Mouse (Mus musculus) midbrain, embryonic 11.5 days (tissue): ENCODE data around the gene Vwf. TPM values are rescaled to one million over a fixed set of nuclear protein-coding genes. Genes with fewer than 3 reads are reported as not detected.

Experiments
- ATAC-seq: fragments of 200-750 bp; cut with Nextera tagmentation; 2 replicates; pipeline ENCODE4 v1.8.0; 2017; ENCODE audit warnings: moderate TSS enrichment, moderate library complexity; ENCODE audit not compliant: low FRiP score
- DNase-seq: peaks from one replicate; pipeline ENCODE4 v3.0.0; 2015; ENCODE audit warnings: low spot score; ENCODE audit errors: missing footprints
- H3K27ac ChIP-seq: fragments of 300-500 bp; sonication (generic); 2 replicates; pipeline ENCODE4 v1.5.1; 2014; ENCODE audit warnings: low read depth, low read length
- H3K27me3 ChIP-seq: fragments of 300-500 bp; sonication (generic); 2 replicates; pipeline ENCODE4 v1.6.1; 2014; ENCODE audit warnings: mild to moderate bottlenecking, low read length, moderate library complexity, mixed read lengths; ENCODE audit not compliant: control insufficient read depth, insufficient read depth
- H3K36me3 ChIP-seq: fragments of 300-500 bp; sonication (generic); 2 replicates; pipeline ENCODE4 v1.6.1; 2014; ENCODE audit warnings: mild to moderate bottlenecking, low read length, moderate library complexity, mixed read lengths; ENCODE audit not compliant: control insufficient read depth, insufficient read depth
- H3K4me1 ChIP-seq: fragments of 300-500 bp; sonication (generic); 2 replicates; pipeline ENCODE4 v1.6.1; 2014; ENCODE audit warnings: low read length; ENCODE audit not compliant: control insufficient read depth, insufficient read depth
- H3K4me2 ChIP-seq: fragments of 300-500 bp; sonication (generic); 2 replicates; pipeline ENCODE4 v1.6.1; 2014; ENCODE audit warnings: mild to moderate bottlenecking, moderate library complexity
- H3K4me3 ChIP-seq: fragments of 300-500 bp; sonication (generic); 2 replicates; pipeline ENCODE4 v1.5.1; 2014; ENCODE audit warnings: low read depth, low read length
- H3K9ac ChIP-seq: fragments of 300-500 bp; sonication (generic); 2 replicates; pipeline ENCODE4 v1.6.1; 2014; ENCODE audit warnings: low read length
- H3K9me3 ChIP-seq: fragments of 300-500 bp; sonication (generic); 2 replicates; pipeline ENCODE4 v1.6.1; 2016; ENCODE audit warnings: low read length; ENCODE audit not compliant: control insufficient read depth
- WGBS: fragments of 180-500 bp; shearing (Covaris S2); extraction: QIAGEN DNeasy Blood & Tissue Kit; methylation state at CpG from one replicate; pipeline ENCODE4 v1.1.7; 2014; 5-methylcytosine and 5-hydroxymethylcytosine counted together
- polyA plus RNA-seq: library from polyadenylated mRNA; unstranded; fragments of >200 nt; fragmentation: Nextera tagmentation; extraction: Ambion mirVana; gene quantifications from 2 replicates; pipeline ENCODE4 v1.2.1, GENCODE M21; 2014

The Vwf gene
- polyA plus RNA-seq, 1 experiment from 2014 or later: 15.8 TPM

- no peak for ATAC-seq
- peak; percentile 54 for DNase-seq
- no peak overlapping the region for H3K9ac ChIP-seq
- no peak overlapping the region for H3K4me3 ChIP-seq
- peaks cover 3% of the 10 kb centered on the region for H3K4me1 ChIP-seq
- H3K27me3 ChIP-seq: no peaks in the 10 kb centered on the region
- H3K9me3 ChIP-seq: no peaks in the 10 kb centered on the region
- 84% methylated on average over 8 of the region's 8 CpGs for WGBS
- H3K36me3 ChIP-seq: no peaks in the 10 kb centered on the region
- no peak overlapping the region for H3K27ac ChIP-seq
- H3K4me2 ChIP-seq: no peak overlapping the region
Observed at GRCm38 (mm10) chr6:125600669-125601068, 54.1 kb downstream of the Vwf start.

- WGBS: 69% methylated on average over 4 of the region's 4 CpGs
- Histone ChIP-seq H3K27me3 (no peaks in the 10 kb centered on the region), H3K36me3 (no peaks in the 10 kb centered on the region), H3K27ac (no peak overlapping the region), H3K9me3 (no peaks in the 10 kb centered on the region), H3K9ac (no peak overlapping the region), H3K4me1 (peaks cover 3% of the 10 kb centered on the region), H3K4me2 (no peak overlapping the region), H3K4me3 (no peak overlapping the region)
- DNase-seq (peak; percentile 66), ATAC-seq (no peak)
Observed at GRCm38 (mm10) chr6:125601190-125601589, 54.6 kb downstream of the Vwf start.

GRCm38 (mm10) chr6:125601748-125602147 lies 55.2 kb downstream of the Vwf start:
- ATAC-seq (no peak), DNase-seq (peak; percentile 61)
- peaks cover 2% of the 10 kb centered on the region for H3K4me1 ChIP-seq
- no peaks in the 10 kb centered on the region for H3K27me3 ChIP-seq
- no peak overlapping the region for H3K4me2 ChIP-seq
- H3K9me3 ChIP-seq: no peaks in the 10 kb centered on the region
- no peak overlapping the region for H3K27ac ChIP-seq
- H3K9ac ChIP-seq: no peak overlapping the region
- H3K36me3 ChIP-seq: no peaks in the 10 kb centered on the region
- no peak overlapping the region for H3K4me3 ChIP-seq
- 77% methylated on average over 5 of the region's 5 CpGs for WGBS

- no peak overlapping the region for H3K4me2 ChIP-seq
- H3K4me1 ChIP-seq: no peaks in the 10 kb centered on the region
- DNase-seq: peak; percentile 83
- H3K9me3 ChIP-seq: no peaks in the 10 kb centered on the region
- H3K27ac ChIP-seq: no peak overlapping the region
- H3K36me3 ChIP-seq: no peaks in the 10 kb centered on the region
- H3K27me3 ChIP-seq: no peaks in the 10 kb centered on the region
- no peak for ATAC-seq
- H3K4me3 ChIP-seq: no peak overlapping the region
- 74% methylated on average over 5 of the region's 5 CpGs for WGBS
- no peak overlapping the region for H3K9ac ChIP-seq
Observed at GRCm38 (mm10) chr6:125602354-125602753, 55.8 kb downstream of the Vwf start.

DNA sequence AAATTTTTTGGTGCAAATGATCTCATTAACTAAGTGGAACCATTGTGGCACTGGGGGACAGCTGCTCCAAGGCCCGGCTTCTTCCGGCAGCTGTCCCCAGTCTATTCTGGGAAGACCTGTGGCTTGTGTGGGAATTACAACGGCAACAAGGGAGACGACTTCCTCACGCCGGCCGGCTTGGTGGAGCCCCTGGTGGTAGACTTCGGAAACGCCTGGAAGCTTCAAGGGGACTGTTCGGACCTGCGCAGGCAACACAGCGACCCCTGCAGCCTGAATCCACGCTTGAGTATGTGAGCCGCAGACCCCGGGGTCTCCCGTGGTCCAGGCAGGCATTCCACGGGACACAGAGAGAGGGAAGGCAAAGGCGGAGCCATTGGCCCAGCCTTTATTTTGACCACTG lies 56.7 kb downstream of the Vwf start:
- Histone ChIP-seq H3K27ac (no peak overlapping the region), H3K4me1 (no peaks in the 10 kb centered on the region), H3K36me3 (no peaks in the 10 kb centered on the region), H3K4me2 (peak overlapping the region; percentile 29; the same call in 1 of the 2 replicates), H3K9me3 (no peaks in the 10 kb centered on the region), H3K27me3 (no peaks in the 10 kb centered on the region), H3K9ac (no peak overlapping the region), H3K4me3 (no peak overlapping the region)
- ATAC-seq: peak; percentile 65
- DNase-seq: peak; percentile 99
- WGBS: 6% methylated on average over 18 of the region's 18 CpGs

DNA sequence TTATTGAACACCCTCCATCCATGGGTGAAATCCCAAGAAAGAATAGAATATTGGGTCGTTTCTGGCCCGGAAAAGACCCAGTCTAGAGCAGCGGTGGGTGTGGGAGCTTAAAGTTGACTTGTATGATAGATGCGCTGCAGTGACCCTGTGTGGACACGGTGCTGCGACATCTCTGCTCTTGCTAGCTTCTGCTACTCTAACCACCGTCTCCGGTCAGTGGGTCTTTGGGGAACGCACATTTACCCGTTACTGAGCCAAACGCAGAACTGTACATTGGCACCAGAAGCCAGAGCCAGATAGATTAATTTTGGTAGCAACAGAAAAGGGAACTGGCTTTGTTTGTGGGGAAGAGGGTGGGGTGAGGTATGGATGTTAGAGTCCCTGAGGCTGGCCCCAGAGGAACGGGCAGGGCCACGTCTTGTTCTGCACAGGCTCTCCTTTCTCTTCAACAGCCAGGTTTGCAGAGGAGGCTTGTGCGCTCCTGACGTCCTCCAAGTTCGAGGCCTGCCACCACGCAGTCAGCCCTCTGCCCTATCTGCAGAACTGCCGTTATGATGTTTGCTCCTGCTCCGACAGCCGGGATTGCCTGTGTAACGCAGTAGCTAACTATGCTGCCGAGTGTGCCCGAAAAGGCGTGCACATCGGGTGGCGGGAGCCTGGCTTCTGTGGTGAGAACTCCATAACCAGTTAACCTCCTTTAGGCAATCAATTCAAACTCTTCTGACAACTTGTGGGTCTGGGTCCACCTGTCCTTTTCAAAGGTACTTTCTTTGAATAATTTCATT lies 57.3 kb downstream of the Vwf start:
- no peak overlapping the region; the same call in 1 of the 2 replicates for H3K4me2 ChIP-seq
- no peak overlapping the region for H3K27ac ChIP-seq
- H3K4me3 ChIP-seq: no peak overlapping the region
- no peaks in the 10 kb centered on the region for H3K36me3 ChIP-seq
- no peak for DNase-seq
- WGBS: 79% methylated on average over 26 of the region's 26 CpGs
- no peak for ATAC-seq
- H3K9ac ChIP-seq: no peak overlapping the region
- no peaks in the 10 kb centered on the region for H3K9me3 ChIP-seq
- no peaks in the 10 kb centered on the region for H3K27me3 ChIP-seq
- no peaks in the 10 kb centered on the region for H3K4me1 ChIP-seq

DNA sequence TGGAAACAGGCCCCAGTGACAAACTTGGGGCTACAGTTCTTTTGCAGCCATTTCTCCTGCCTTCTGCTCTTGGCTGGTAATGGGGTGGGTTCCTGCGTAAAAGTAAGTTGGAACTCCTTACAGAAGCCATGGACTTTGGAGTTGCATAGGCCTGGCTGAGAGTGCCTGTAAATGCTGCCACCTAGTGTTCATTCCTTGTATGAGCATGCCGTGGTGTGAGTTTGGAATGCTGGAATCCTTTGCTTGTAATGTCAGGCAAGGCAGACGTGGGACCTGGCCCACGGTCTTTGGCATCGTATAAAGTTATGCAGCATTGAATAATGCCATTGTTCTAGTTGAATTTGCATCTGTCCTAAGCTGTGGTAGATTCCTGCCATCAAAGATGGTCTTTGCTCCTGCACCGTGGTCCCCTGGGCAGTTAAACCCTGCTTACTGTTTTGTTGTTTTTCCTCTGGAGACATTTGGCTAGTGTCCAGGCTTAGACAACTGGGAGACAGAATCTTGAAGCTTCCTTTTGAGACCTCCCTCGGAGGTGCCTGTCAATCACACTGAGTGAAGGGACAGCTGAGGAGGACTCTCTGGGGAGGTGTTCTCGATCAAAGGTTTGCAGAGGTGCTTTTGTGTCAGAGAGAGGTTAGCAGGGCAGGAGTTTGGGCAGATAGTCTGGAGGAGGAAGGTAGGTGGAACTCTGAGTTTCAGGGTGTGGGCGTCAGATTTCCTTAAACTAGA lies 58.1 kb downstream of the Vwf start:
- DNase-seq (peak; percentile 95), ATAC-seq (peak; percentile 33)
- no peak overlapping the region for H3K4me2 ChIP-seq
- H3K4me1 ChIP-seq: no peaks in the 10 kb centered on the region
- no peaks in the 10 kb centered on the region for H3K27me3 ChIP-seq
- no peak overlapping the region for H3K4me3 ChIP-seq
- H3K27ac ChIP-seq: no peak overlapping the region
- 27% methylated on average over 9 of the region's 9 CpGs for WGBS
- no peaks in the 10 kb centered on the region for H3K9me3 ChIP-seq
- no peaks in the 10 kb centered on the region for H3K36me3 ChIP-seq
- H3K9ac ChIP-seq: no peak overlapping the region

DNA sequence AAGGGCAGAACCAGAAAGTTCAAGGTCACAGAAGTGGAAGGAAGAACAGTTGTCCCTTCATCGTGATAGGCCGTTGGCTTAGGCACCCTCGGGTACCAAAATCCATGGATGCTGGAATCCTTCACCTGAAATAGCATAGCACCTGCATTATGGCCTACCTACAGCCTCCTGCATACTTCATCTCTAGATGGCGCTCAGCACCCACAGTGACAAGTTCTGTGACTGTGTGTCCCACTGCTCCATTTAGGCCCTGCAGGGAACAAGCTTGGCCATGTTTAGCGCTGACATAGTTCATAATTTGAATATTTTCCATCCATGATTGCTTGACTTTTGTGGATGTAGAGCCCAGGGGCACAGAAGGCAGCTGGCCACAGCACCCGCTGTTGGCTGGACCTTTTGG lies 62.5 kb downstream of the Vwf start:
- Histone ChIP-seq H3K4me3 (no peak overlapping the region), H3K9ac (no peak overlapping the region), H3K4me2 (no peak overlapping the region), H3K4me1 (no peaks in the 10 kb centered on the region), H3K9me3 (no peaks in the 10 kb centered on the region), H3K27ac (no peak overlapping the region), H3K27me3 (no peaks in the 10 kb centered on the region), H3K36me3 (no peaks in the 10 kb centered on the region)
- DNase-seq (no peak), ATAC-seq (no peak)
- WGBS: 67% methylated on average over 6 of the region's 6 CpGs

GRCm38 (mm10) chr6:125617855-125618254 lies 71.3 kb downstream of the Vwf start:
- WGBS: 89% methylated on average over 1 of the region's 1 CpGs
- Histone ChIP-seq H3K27ac (no peak overlapping the region), H3K4me2 (no peak overlapping the region), H3K4me3 (no peak overlapping the region), H3K4me1 (no peaks in the 10 kb centered on the region), H3K9ac (no peak overlapping the region), H3K36me3 (no peaks in the 10 kb centered on the region), H3K9me3 (no peaks in the 10 kb centered on the region), H3K27me3 (no peaks in the 10 kb centered on the region)
- DNase-seq (no peak), ATAC-seq (no peak)
